Mouse (Mus musculus) brown adipose tissue, adult 24 weeks (tissue): ENCODE results near the gene Sez6. TPM values are rescaled to one million over a fixed set of nuclear protein-coding genes. Genes with fewer than 3 reads are reported as not detected.

Source experiments
- H3K27ac ChIP-seq: fragments of 200-500 bp; replicated peaks from 2 replicates; pipeline ENCODE4 v1.5.1; 2012; ENCODE audit warnings: low read depth, mild to moderate bottlenecking, low read length
- H3K4me1 ChIP-seq: fragments of 200-500 bp; 2 replicates; pipeline ENCODE4 v1.6.1; 2012; ENCODE audit warnings: low read length, mixed read lengths; ENCODE audit not compliant: control insufficient read depth, insufficient read depth, insufficient read length
- H3K4me3 ChIP-seq: fragments of 200-500 bp; 2 replicates; pipeline ENCODE4 v1.5.1; 2012; ENCODE audit warnings: low read depth, mild to moderate bottlenecking, low read length, moderate library complexity; ENCODE audit not compliant: insufficient read depth
- polyA plus RNA-seq: library from polyadenylated mRNA; stranded (reverse); fragments of >200 nt; gene quantifications from 2 replicates; pipeline ENCODE4 v1.2.4, GENCODE M21; 2012; ENCODE audit not compliant: missing spikeins, insufficient read depth, insufficient read length

The Sez6 gene
- polyA plus RNA-seq, 1 experiment = 0.44 TPM

GRCm38 (mm10) chr11:78019676-78020075, 89.1 kb downstream of the Sez6 start:
- no peak overlapping the region for H3K27ac ChIP-seq
- H3K4me1 ChIP-seq = no peaks in the 10 kb centered on the region
- no peak overlapping the region for H3K4me3 ChIP-seq

GRCm38 (mm10) chr11:78023607-78024006, 93.0 kb downstream of the Sez6 start:
- Histone ChIP-seq H3K27ac (no peak overlapping the region), H3K4me1 (no peaks in the 10 kb centered on the region), H3K4me3 (no peak overlapping the region)

Other genes starting within 250 kb of the Sez6 start
- gene Nufip2, start 244.6 kb upstream of the Sez6 start, polyA plus RNA-seq = 13.1 and 16.1 TPM in 2 replicates
- gene Cryba1, start 205.5 kb upstream of the Sez6 start, polyA plus RNA-seq = not detected in 2 replicates
- gene Myo18a, start 167.6 kb upstream of the Sez6 start, polyA plus RNA-seq = 17.4 and 18.2 TPM in 2 replicates
- gene Gm10277, start 143.1 kb upstream of the Sez6 start, polyA plus RNA-seq = not detected in 2 replicates
- not detected in 2 replicates for gene Pipox, start 36.7 kb upstream of the Sez6 start, polyA plus RNA-seq
- 9.6 and 13.3 TPM in 2 replicates for gene Phf12, start 52.0 kb downstream of the Sez6 start, polyA plus RNA-seq
- 3.0 and 3.4 TPM in 2 replicates for gene Dhrs13, start 101.5 kb downstream of the Sez6 start, polyA plus RNA-seq
- 74.4 and 110 TPM in 2 replicates for gene Flot2, start 107.1 kb downstream of the Sez6 start, polyA plus RNA-seq
- gene Eral1, start 149.6 kb downstream of the Sez6 start, polyA plus RNA-seq = 33.8 and 38.9 TPM in 2 replicates
- gene Fam222b, start 163.9 kb downstream of the Sez6 start, polyA plus RNA-seq = 5.8 and 7.5 TPM in 2 replicates
- 45.7 and 47.5 TPM in 2 replicates for gene Traf4, start 234.8 kb downstream of the Sez6 start, polyA plus RNA-seq
- 3.2 and 6.3 TPM in 2 replicates for gene Nek8, start 245.9 kb downstream of the Sez6 start, polyA plus RNA-seq
- 77.2 and 118 TPM in 2 replicates for gene Tlcd1, start 245.9 kb downstream of the Sez6 start, polyA plus RNA-seq